Mouse (Mus musculus) midbrain, embryonic 13.5 days (tissue): ENCODE measurements around the gene Dxo. TPM values are rescaled to one million over a fixed set of nuclear protein-coding genes. Genes with fewer than 3 reads are reported as not detected.

Source experiments
- ATAC-seq: fragments of 200-750 bp; cut with Nextera tagmentation; 2 replicates; pipeline ENCODE4 v1.8.0; 2017; ENCODE audit warnings: mild to moderate bottlenecking, moderate TSS enrichment, moderate library complexity
- H3K27ac ChIP-seq: fragments of 300-500 bp; sonication (generic); 2 replicates; pipeline ENCODE4 v1.5.1; 2015; ENCODE audit warnings: inconsistent platforms, mild to moderate bottlenecking, moderate library complexity
- H3K27me3 ChIP-seq: fragments of 300-500 bp; sonication (generic); 2 replicates; pipeline ENCODE4 v1.6.1; 2015; ENCODE audit warnings: mild to moderate bottlenecking, inconsistent platforms
- H3K36me3 ChIP-seq: fragments of 300-500 bp; sonication (generic); 2 replicates; pipeline ENCODE4 v1.6.1; 2015; ENCODE audit warnings: mild to moderate bottlenecking, inconsistent platforms
- H3K4me1 ChIP-seq: fragments of 300-500 bp; sonication (generic); replicated peaks from 2 replicates; pipeline ENCODE4 v1.6.1; 2015; ENCODE audit warnings: inconsistent platforms
- H3K4me2 ChIP-seq: fragments of 300-500 bp; sonication (generic); replicated peaks from 2 replicates; pipeline ENCODE4 v1.6.1; 2015; ENCODE audit warnings: moderate library complexity, mild to moderate bottlenecking, inconsistent platforms
- H3K4me3 ChIP-seq: fragments of 300-500 bp; sonication (generic); replicated peaks from 2 replicates; pipeline ENCODE4 v1.5.1; 2015; ENCODE audit warnings: mild to moderate bottlenecking, inconsistent platforms
- H3K9ac ChIP-seq: fragments of 300-500 bp; sonication (generic); replicated peaks from 2 replicates; pipeline ENCODE4 v1.6.1; 2015; ENCODE audit warnings: mild to moderate bottlenecking, inconsistent platforms
- H3K9me3 ChIP-seq: fragments of 300-500 bp; sonication (generic); 2 replicates; pipeline ENCODE4 v1.6.1; 2016; ENCODE audit warnings: mild to moderate bottlenecking, inconsistent platforms
- WGBS: fragments of 180-500 bp; shearing (Covaris S2); methylation state at CpG from one replicate; pipeline ENCODE4 v1.1.7; 2015; 5-methylcytosine and 5-hydroxymethylcytosine counted together
- polyA plus RNA-seq: library from polyadenylated mRNA; unstranded; fragments of >200 nt; fragmentation: Nextera tagmentation; extraction: Ambion mirVana; gene quantifications from 2 replicates; pipeline ENCODE4 v1.2.1, GENCODE M21; 2015

Gene Dxo
- polyA plus RNA-seq, 1 experiment from 2014 or later, result 76.1 TPM

GRCm38 (mm10) chr17:34838785-34839184, 2.0 kb downstream of the Dxo start:
- peaks cover 32% of the 10 kb centered on the region for H3K4me1 ChIP-seq
- no peaks in the 10 kb centered on the region for H3K27me3 ChIP-seq
- no peak overlapping the region for H3K27ac ChIP-seq
- no peak for ATAC-seq
- no peaks in the 10 kb centered on the region for H3K9me3 ChIP-seq
- H3K4me2 ChIP-seq, result no peak overlapping the region
- H3K36me3 ChIP-seq, result peaks cover 57% of the 10 kb centered on the region
- no peak overlapping the region for H3K9ac ChIP-seq
- H3K4me3 ChIP-seq, result no peak overlapping the region
- 88% methylated on average over 7 of the region's 7 CpGs for WGBS

- Histone ChIP-seq H3K4me3 (no peak overlapping the region), H3K9ac (no peak overlapping the region), H3K4me2 (no peak overlapping the region), H3K27ac (no peak overlapping the region), H3K4me1 (peaks cover 21% of the 10 kb centered on the region), H3K9me3 (no peaks in the 10 kb centered on the region), H3K27me3 (no peaks in the 10 kb centered on the region), H3K36me3 (peaks cover 73% of the 10 kb centered on the region)
- WGBS, result 88% methylated on average over 6 of the region's 6 CpGs
- no peak for ATAC-seq
Measured at GRCm38 (mm10) chr17:34840736-34841307, 4.0 kb downstream of the Dxo start.

DNA sequence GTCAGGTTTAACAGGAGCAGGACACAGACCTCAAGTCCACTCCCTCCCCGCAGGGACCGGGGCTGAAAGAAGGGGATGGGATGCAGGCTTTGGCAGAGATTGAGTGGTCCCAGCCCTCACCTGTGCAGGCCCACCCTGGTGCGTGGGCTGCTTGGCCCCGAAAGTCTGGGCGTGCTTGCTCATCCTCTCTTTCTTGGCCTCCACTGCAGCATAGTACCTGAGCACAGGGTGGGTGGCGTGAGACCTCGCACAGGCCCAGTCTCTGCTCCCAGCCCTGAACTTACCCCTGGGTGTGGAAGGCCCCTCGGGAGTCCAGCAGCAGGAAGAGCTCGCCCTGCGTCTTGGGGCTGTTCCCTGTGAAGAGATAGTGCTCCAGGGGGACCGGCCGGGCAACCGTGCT, 8.1 kb downstream of the Dxo start:
- Histone ChIP-seq H3K9ac (no peak overlapping the region), H3K9me3 (no peaks in the 10 kb centered on the region), H3K27me3 (no peaks in the 10 kb centered on the region), H3K4me2 (no peak overlapping the region), H3K27ac (no peak overlapping the region), H3K4me1 (peaks cover 12% of the 10 kb centered on the region), H3K4me3 (no peak overlapping the region), H3K36me3 (peaks cover 84% of the 10 kb centered on the region)
- no peak for ATAC-seq
- WGBS, result 93% methylated on average over 13 of the region's 13 CpGs

DNA sequence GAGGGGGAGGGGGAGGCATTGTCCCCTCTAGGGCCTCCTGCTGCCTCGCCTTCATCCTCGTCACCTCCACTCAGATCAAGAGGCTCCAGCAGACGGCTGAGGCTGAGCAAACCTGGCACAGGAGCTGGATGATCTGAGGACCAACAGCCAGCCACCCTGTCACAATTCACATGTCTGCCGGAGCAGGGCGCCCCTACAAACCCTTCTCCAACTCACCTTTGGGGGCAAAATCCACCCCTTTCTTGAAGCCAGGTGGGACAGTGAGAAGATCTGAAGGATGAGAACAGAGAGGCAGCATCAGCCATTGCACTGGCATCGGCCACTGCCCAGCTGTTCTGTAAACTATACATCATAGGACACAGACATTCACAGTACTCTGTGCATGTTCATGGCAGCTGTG, 10.4 kb downstream of the Dxo start:
- H3K27ac ChIP-seq, result no peak overlapping the region
- no peak overlapping the region for H3K4me3 ChIP-seq
- no peaks in the 10 kb centered on the region for H3K27me3 ChIP-seq
- peaks cover 26% of the 10 kb centered on the region for H3K4me1 ChIP-seq
- peaks cover 61% of the 10 kb centered on the region for H3K36me3 ChIP-seq
- H3K9me3 ChIP-seq, result no peaks in the 10 kb centered on the region
- H3K9ac ChIP-seq, result no peak overlapping the region
- no peak for ATAC-seq
- WGBS, result 88% methylated on average over 6 of the region's 6 CpGs
- H3K4me2 ChIP-seq, result no peak overlapping the region

DNA sequence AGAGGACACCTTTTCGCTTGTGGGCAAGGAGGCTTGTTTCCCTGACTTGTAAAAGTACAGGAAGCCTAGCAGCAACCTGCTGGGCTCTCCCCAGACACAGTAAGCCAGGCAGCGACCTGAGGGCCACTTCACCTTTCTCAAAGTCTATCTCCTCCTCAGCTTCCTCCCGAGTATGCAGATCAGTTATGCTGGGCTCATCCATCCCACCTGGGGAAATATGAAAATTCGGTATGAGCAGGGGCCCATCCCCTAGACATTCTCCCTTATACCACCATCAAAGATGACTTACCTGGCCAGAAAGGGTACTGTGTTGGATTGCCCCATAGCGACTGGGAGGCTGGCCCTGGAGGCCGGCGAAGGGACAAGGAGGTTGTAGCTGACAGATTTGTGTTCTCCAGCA, 10.8 kb downstream of the Dxo start:
- 95% methylated on average over 7 of the region's 7 CpGs for WGBS
- Histone ChIP-seq H3K27me3 (no peaks in the 10 kb centered on the region), H3K27ac (no peak overlapping the region), H3K4me1 (peaks cover 26% of the 10 kb centered on the region), H3K9ac (no peak overlapping the region), H3K4me3 (no peak overlapping the region), H3K36me3 (peaks cover 61% of the 10 kb centered on the region), H3K4me2 (no peak overlapping the region), H3K9me3 (no peaks in the 10 kb centered on the region)
- ATAC-seq, result no peak

DNA sequence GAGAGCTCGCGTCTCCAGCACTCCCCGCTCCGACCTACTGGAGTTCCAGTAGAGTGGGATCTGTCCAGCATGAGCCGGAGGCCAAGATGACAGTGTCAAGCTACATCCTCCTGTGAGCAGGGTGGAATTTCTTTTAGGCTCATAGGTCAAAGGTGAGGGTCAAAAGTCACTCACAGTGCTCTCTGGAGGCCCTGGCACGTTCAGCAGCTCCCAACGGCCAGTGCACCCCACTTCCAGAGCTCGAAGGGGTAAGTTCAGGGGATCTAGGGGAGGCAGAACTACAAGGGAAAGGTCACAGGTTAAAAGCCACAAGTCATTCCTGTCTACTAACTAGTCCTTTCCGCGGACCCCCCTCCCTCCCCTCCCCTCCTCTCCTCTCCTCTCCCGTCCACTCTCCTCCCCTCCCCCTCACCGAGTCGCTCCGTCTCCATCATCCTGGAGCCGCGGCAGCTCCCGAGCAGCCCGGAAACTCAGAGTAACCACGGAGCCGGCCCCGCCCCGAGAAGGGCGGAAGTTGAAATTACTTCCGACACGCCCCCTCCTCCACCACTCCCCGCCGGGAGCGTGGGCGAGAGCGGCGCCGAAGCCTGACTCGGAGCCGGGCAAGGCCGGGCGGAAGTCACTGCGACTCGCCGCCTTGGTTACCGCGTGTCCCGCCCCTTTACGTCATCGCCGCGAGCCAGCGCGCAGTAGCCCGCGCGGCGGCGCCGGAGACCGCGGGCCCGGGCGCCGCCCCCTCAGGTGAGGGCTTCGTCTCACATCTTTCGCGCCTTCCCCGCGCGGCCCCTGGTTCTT, 13.1 kb downstream of the Dxo start, which contains the start of the genes Skiv2l and Nelfe:
TSS of gene Skiv2l (minus strand) at position 489 of the 795 bp plus-strand sequence.
TSS of gene Nelfe (plus strand) at position 670 of the 795 bp plus-strand sequence.
- under 1% methylated on average over 52 of the region's 65 CpGs for WGBS
- peaks cover 59% of the 10 kb centered on the region for H3K36me3 ChIP-seq
- peak; percentile 97 for ATAC-seq

GRCm38 (mm10) chr17:34850517-34851125, 13.8 kb downstream of the Dxo start:
- ATAC-seq, result no peak
- peak overlapping the region; percentile 61; the same call in 1 of the 2 replicates for H3K27ac ChIP-seq
- H3K9me3 ChIP-seq, result no peaks in the 10 kb centered on the region
- peaks cover 57% of the 10 kb centered on the region for H3K36me3 ChIP-seq
- peaks cover 26% of the 10 kb centered on the region for H3K4me1 ChIP-seq
- peak overlapping the region; percentile 91 for H3K4me3 ChIP-seq
- H3K27me3 ChIP-seq, result no peaks in the 10 kb centered on the region
- peak overlapping the region; percentile 97 for H3K4me2 ChIP-seq
- WGBS, result 2% methylated on average over 25 of the region's 25 CpGs
- H3K9ac ChIP-seq, result peak overlapping the region; percentile 90

More for the DNA sequence above, 13.1 kb downstream of the Dxo start, which contains the start of the genes Skiv2l and Nelfe:
- H3K4me1 ChIP-seq, result peaks cover 26% of the 10 kb centered on the region
- H3K9ac ChIP-seq, result peak within 1 kb of the TSS; percentile 90
- peak within 1 kb of the TSS; percentile 61 for H3K27ac ChIP-seq
- peak within 1 kb of the TSS; percentile 91 for H3K4me3 ChIP-seq
- no peaks in the 10 kb centered on the region for H3K27me3 ChIP-seq
- H3K9me3 ChIP-seq, result no peaks in the 10 kb centered on the region
- peak within 1 kb of the TSS; percentile 97 for H3K4me2 ChIP-seq

DNA sequence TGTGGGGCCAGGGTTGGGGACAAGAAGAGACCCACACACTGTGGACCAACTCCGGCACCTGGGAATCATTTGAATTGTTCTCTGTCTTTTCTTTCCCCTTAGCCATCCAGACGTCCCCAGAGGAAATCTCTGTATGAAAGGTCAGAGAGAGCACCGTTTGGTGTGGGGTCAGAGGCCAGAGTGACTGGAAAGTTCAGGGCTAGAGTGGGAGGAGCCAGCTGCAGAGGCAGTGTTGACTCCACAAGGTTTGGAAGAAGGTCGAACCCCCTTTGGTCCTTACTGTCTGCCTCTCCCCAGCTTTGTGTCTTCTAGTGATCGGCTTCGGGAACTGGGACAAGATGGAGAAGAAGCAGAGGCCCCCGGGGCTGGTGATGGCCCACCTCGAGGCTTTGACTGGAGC, 16.7 kb downstream of the Dxo start:
- WGBS, result 83% methylated on average over 8 of the region's 8 CpGs
- H3K9ac ChIP-seq, result no peak overlapping the region
- ATAC-seq, result no peak
- H3K4me2 ChIP-seq, result no peak overlapping the region
- peaks cover 26% of the 10 kb centered on the region for H3K4me1 ChIP-seq
- H3K4me3 ChIP-seq, result no peak overlapping the region
- no peaks in the 10 kb centered on the region for H3K9me3 ChIP-seq
- H3K27ac ChIP-seq, result no peak overlapping the region
- H3K27me3 ChIP-seq, result no peaks in the 10 kb centered on the region
- H3K36me3 ChIP-seq, result peaks cover 55% of the 10 kb centered on the region

- Histone ChIP-seq H3K9ac (no peak overlapping the region), H3K9me3 (no peaks in the 10 kb centered on the region), H3K4me2 (no peak overlapping the region), H3K4me1 (peaks cover 14% of the 10 kb centered on the region), H3K4me3 (no peak overlapping the region), H3K27ac (no peak overlapping the region), H3K36me3 (peaks cover 55% of the 10 kb centered on the region), H3K27me3 (no peaks in the 10 kb centered on the region)
- 88% methylated on average over 3 of the region's 3 CpGs for WGBS
- ATAC-seq, result no peak
Measured at GRCm38 (mm10) chr17:34854761-34855160, 17.9 kb downstream of the Dxo start.

GRCm38 (mm10) chr17:34855825-34856224, 19.0 kb downstream of the Dxo start:
- no peaks in the 10 kb centered on the region for H3K9me3 ChIP-seq
- no peaks in the 10 kb centered on the region for H3K27me3 ChIP-seq
- H3K27ac ChIP-seq, result no peak overlapping the region
- H3K9ac ChIP-seq, result no peak overlapping the region
- 34% methylated on average over 3 of the region's 3 CpGs for WGBS
- ATAC-seq, result 0 out of 2 replicates have a peak, but pooled peaks have one; percentile 53
- H3K4me1 ChIP-seq, result peaks cover 11% of the 10 kb centered on the region
- H3K4me3 ChIP-seq, result no peak overlapping the region
- H3K4me2 ChIP-seq, result no peak overlapping the region
- peaks cover 55% of the 10 kb centered on the region for H3K36me3 ChIP-seq

DNA sequence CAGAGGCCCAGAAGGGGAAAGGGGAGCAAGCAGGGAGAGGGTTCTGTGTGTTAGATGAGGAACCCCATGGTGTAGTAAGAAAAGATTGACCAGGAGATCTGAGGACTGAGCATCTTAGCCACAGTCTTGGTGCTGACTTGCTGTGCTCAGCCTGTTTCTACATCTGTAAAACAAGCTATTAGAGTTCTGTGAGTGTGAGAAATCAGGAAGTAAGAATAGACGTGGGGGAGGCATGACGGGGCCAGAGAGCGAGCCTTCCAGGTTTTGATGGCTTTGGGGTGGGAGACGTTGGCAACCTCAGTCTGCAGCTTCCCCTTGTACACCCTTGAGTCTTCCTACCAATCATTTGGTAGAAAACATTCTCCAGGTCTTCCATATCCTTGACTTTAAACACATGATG, 21.9 kb downstream of the Dxo start:
- Histone ChIP-seq H3K4me1 (no peaks in the 10 kb centered on the region), H3K27me3 (no peaks in the 10 kb centered on the region), H3K27ac (no peak overlapping the region), H3K9ac (no peak overlapping the region), H3K36me3 (peaks cover 41% of the 10 kb centered on the region), H3K9me3 (no peaks in the 10 kb centered on the region), H3K4me2 (no peak overlapping the region), H3K4me3 (no peak overlapping the region)
- 81% methylated on average over 4 of the region's 4 CpGs for WGBS
- no peak for ATAC-seq

DNA sequence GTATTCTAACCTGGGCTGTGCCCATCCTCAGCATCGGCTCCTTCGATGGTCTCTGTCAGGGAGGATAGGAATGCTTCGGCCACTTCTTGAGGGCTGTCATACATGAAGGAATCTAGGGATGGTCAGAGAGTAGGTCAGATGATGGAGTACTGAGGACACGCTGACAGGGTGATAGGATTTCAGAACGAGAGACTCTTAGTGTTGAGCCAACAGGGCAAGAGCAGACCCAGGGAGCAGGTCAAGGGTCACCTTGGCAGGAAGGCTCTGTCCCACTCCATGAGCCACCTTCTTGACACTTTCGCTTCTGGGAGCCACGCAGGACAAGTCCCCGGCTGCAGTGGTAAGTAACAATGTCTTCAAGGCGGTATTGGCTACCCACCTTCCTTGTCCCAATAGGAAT, 23.7 kb downstream of the Dxo start:
- H3K36me3 ChIP-seq, result peaks cover 25% of the 10 kb centered on the region
- 86% methylated on average over 9 of the region's 9 CpGs for WGBS
- H3K4me3 ChIP-seq, result no peak overlapping the region
- no peaks in the 10 kb centered on the region for H3K9me3 ChIP-seq
- ATAC-seq, result no peak
- no peak overlapping the region for H3K9ac ChIP-seq
- H3K27me3 ChIP-seq, result no peaks in the 10 kb centered on the region
- no peak overlapping the region for H3K4me2 ChIP-seq
- H3K4me1 ChIP-seq, result no peaks in the 10 kb centered on the region
- no peak overlapping the region for H3K27ac ChIP-seq
